In genomic region chr19:60478859-60479258, GRCm38 (mm10) we compare ENCODE assay signal across 45 mouse cellular contexts. TPM values are rescaled to one million over a fixed set of nuclear protein-coding genes. Genes with fewer than 3 reads are reported as not detected.
"Had no signal": no experiment of that assay in that cellular context is flagged by ENCODE, and none has a peak within 500 bp of the region (broad histone marks: within the 10 kb centered on the region; RNA-seq: fewer than 3 reads in every experiment).

No protein-coding gene starts in this region.

- H3K27me3 ChIP-seq: heart, embryonic 12.5 days; heart, embryonic 13.5 days; hindbrain, embryonic 12.5 days; hindbrain, embryonic 13.5 days; hindbrain, embryonic 15.5 days; kidney, embryonic 15.5 days had no signal

- H3K4me1 ChIP-seq: heart, embryonic 10.5 days; heart, embryonic 12.5 days; heart, embryonic 13.5 days; heart, embryonic 15.5 days; hindbrain, embryonic 10.5 days; hindbrain, embryonic 12.5 days; hindbrain, embryonic 13.5 days; hindbrain, embryonic 15.5 days; intestine, embryonic 15.5 days; kidney, embryonic 15.5 days had no signal

- H3K27ac ChIP-seq: heart, embryonic 10.5 days; heart, embryonic 13.5 days; heart, embryonic 15.5 days; hindbrain, embryonic 10.5 days; hindbrain, embryonic 12.5 days; hindbrain, embryonic 13.5 days; hindbrain, embryonic 14.5 days; hindbrain, embryonic 15.5 days; hindbrain, postnatal 0 days; intestine, embryonic 15.5 days; kidney, embryonic 15.5 days; kidney, postnatal 0 days; layer of hippocampus, adult 2 months; left cerebral cortex, adult 2 months had no signal

- ATAC-seq: hindbrain, embryonic 16.5 days; hindbrain, postnatal 0 days; inflammation-experienced regulatory T-cells, adult 6 months; intestine, embryonic 15.5 days; intestine, embryonic 16.5 days; intestine, postnatal 0 days had no signal

- H3K4me3 ChIP-seq: heart, embryonic 10.5 days; heart, embryonic 12.5 days; heart, embryonic 13.5 days; heart, embryonic 15.5 days; hindbrain, embryonic 10.5 days; hindbrain, embryonic 12.5 days; hindbrain, embryonic 13.5 days; hindbrain, embryonic 15.5 days; intestine, embryonic 15.5 days; kidney, embryonic 15.5 days; layer of hippocampus, adult 2 months; left cerebral cortex, adult 2 months had no signal

- DNase-seq: heart, postnatal 10 days; heart, postnatal 14 days; heart, postnatal 36 days; heart, postnatal 4 days; kidney, adult 11 months; kidney, adult 18-20 months; kidney, adult 2 months; kidney, adult 8-10 months; kidney, adult 9 months; kidney, postnatal 10 days; kidney, postnatal 14 days; kidney, postnatal 25 days; kidney, postnatal 36 days; kidney, postnatal 4 days; layer of hippocampus, adult 9-11 months; layer of hippocampus, postnatal 36 days had no signal

- H3K4me2 ChIP-seq: heart, embryonic 12.5 days; heart, embryonic 13.5 days; heart, embryonic 15.5 days; hindbrain, embryonic 12.5 days; hindbrain, embryonic 13.5 days; hindbrain, embryonic 14.5 days; hindbrain, embryonic 15.5 days; intestine, embryonic 15.5 days; kidney, embryonic 15.5 days had no signal

- H3K9ac ChIP-seq: heart, embryonic 12.5 days; heart, embryonic 13.5 days; heart, embryonic 15.5 days; hindbrain, embryonic 12.5 days; hindbrain, embryonic 13.5 days; hindbrain, embryonic 14.5 days; hindbrain, embryonic 15.5 days; intestine, embryonic 15.5 days; kidney, embryonic 15.5 days had no signal

- H3K9me3 ChIP-seq: heart, embryonic 10.5 days; heart, embryonic 12.5 days; heart, embryonic 13.5 days; heart, embryonic 15.5 days; hindbrain, embryonic 10.5 days; hindbrain, embryonic 12.5 days; hindbrain, embryonic 13.5 days; hindbrain, embryonic 15.5 days; intestine, embryonic 15.5 days; kidney, embryonic 15.5 days had no signal

- H3K36me3 ChIP-seq: heart, embryonic 10.5 days; heart, embryonic 12.5 days; heart, embryonic 13.5 days; heart, embryonic 15.5 days; hindbrain, embryonic 10.5 days; hindbrain, embryonic 12.5 days; hindbrain, embryonic 13.5 days; hindbrain, embryonic 15.5 days; intestine, embryonic 15.5 days; kidney, embryonic 15.5 days had no signal

RNA-seq across cellular contexts. Expression of gene Prlhr, which starts 10.8 kb away (rescaled TPM):
- total RNA-seq: heart, postnatal 10 days; heart, postnatal 14 days; heart, postnatal 25 days; heart, postnatal 36 days; heart, postnatal 4 days; hematopoietic stem cell, adult 5-6 weeks; layer of hippocampus, postnatal 36 days; left cerebral cortex, adult 2 months had no signal
- polyA plus RNA-seq: heart, embryonic 10.5 days; heart, embryonic 12.5 days; heart, embryonic 13.5 days; heart, embryonic 14.5 days; heart, embryonic 15.5 days; heart, embryonic 16.5 days; heart, postnatal 0 days; hindbrain, embryonic 10.5 days; hindbrain, embryonic 11.5 days; hindbrain, embryonic 12.5 days; inflammation-experienced regulatory T-cells, adult 6 months; intestine, embryonic 14.5 days; intestine, embryonic 15.5 days; intestine, embryonic 16.5 days; intestine, postnatal 0 days; kidney, embryonic 14.5 days; kidney, embryonic 16.5 days; kidney, postnatal 0 days; large intestine, adult 2 months had no signal
